Mouse (Mus musculus) hindbrain, embryonic 12.5 days (tissue): Measurements from ENCODE around the gene Psmd11. TPM values are rescaled to one million over a fixed set of nuclear protein-coding genes. Genes with fewer than 3 reads are reported as not detected.

Source experiments
- ATAC-seq: fragments of 200-750 bp; cut with Nextera tagmentation; 2 replicates; pipeline ENCODE4 v1.8.0; 2017; ENCODE audit warnings: moderate TSS enrichment; ENCODE audit not compliant: low FRiP score
- H3K27ac ChIP-seq: fragments of 300-500 bp; sonication (generic); 2 replicates; pipeline ENCODE4 v1.5.1; 2016; ENCODE audit warnings: mild to moderate bottlenecking
- H3K27me3 ChIP-seq: fragments of 300-500 bp; sonication (generic); 2 replicates; pipeline ENCODE4 v1.6.1; 2016; ENCODE audit warnings: mild to moderate bottlenecking
- H3K36me3 ChIP-seq: fragments of 300-500 bp; sonication (generic); 2 replicates; pipeline ENCODE4 v1.6.1; 2016; ENCODE audit warnings: mild to moderate bottlenecking
- H3K4me1 ChIP-seq: fragments of 300-500 bp; sonication (generic); 2 replicates; pipeline ENCODE4 v1.6.1; 2016
- H3K4me2 ChIP-seq: fragments of 300-500 bp; sonication (generic); replicated peaks from 2 replicates; pipeline ENCODE4 v1.6.1; 2016; ENCODE audit warnings: mild to moderate bottlenecking
- H3K4me3 ChIP-seq: fragments of 300-500 bp; sonication (generic); 2 replicates; pipeline ENCODE4 v1.5.1; 2016; ENCODE audit warnings: mild to moderate bottlenecking
- H3K9ac ChIP-seq: fragments of 300-500 bp; sonication (generic); 2 replicates; pipeline ENCODE4 v1.6.1; 2016; ENCODE audit warnings: mild to moderate bottlenecking, moderate library complexity
- H3K9me3 ChIP-seq: fragments of 300-500 bp; sonication (generic); replicated peaks from 2 replicates; pipeline ENCODE4 v1.6.1; 2016; ENCODE audit warnings: mild to moderate bottlenecking
- WGBS: fragments of 180-500 bp; shearing (Covaris S2); methylation state at CpG from one replicate; pipeline ENCODE4 v1.1.7; 2016; 5-methylcytosine and 5-hydroxymethylcytosine counted together
- polyA plus RNA-seq: library from polyadenylated mRNA; unstranded; fragments of >200 nt; fragmentation: Nextera tagmentation; extraction: Ambion mirVana; gene quantifications from 2 replicates; pipeline ENCODE4 v1.2.1, GENCODE M21; 2016

Gene Psmd11
- polyA plus RNA-seq, 1 experiment from 2014 or later, result 330 TPM

DNA sequence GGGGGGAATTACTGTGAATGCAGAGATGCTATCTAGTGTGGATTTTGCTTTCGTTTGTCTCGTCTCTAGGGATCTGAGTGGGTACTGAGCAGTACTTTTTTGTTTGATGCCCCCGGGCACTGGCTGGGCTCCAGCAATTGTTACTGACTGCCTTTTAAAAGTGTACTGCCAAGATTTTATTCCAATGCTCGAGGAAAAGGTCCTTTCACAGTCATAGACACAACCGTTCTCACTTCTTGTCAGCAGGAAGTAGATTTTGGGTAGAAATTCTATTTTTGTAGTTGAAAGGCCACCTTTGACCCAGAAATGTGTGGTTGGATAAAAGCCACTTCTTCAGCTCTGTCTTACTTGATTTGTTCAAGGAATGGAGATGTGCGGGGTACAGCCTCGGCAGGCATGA, 85.4 kb downstream of the Psmd11 start:
- ATAC-seq, result no peak
- Histone ChIP-seq H3K4me1 (peaks cover 35% of the 10 kb centered on the region), H3K27ac (no peak overlapping the region), H3K36me3 (no peaks in the 10 kb centered on the region), H3K4me3 (no peak overlapping the region), H3K4me2 (no peak overlapping the region), H3K9ac (no peak overlapping the region), H3K9me3 (no peaks in the 10 kb centered on the region), H3K27me3 (no peaks in the 10 kb centered on the region)
- WGBS, result 64% methylated on average over 7 of the region's 7 CpGs

DNA sequence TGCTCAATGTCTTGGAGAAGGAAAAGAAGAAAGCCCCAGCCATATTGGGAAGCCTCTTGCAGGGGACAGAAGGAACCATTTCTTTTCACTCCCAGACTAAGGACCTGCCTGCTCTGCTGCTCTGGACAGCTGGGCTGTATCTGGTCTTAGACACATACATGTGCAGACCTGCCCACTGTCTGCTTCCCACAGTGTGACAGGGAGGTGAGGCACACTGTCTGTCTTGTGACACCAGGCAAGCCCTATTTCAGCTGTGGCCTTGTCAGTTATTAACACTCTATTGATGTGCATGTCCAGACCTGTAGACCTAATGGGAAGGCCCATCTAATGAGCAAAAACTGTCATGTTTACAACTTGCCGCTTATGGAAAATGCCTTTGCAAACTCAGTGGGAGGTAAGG, 86.9 kb downstream of the Psmd11 start:
- H3K36me3 ChIP-seq, result no peaks in the 10 kb centered on the region
- no peak overlapping the region for H3K4me3 ChIP-seq
- no peaks in the 10 kb centered on the region for H3K9me3 ChIP-seq
- ATAC-seq, result no peak
- WGBS, result 60% methylated on average over 1 of the region's 1 CpGs
- H3K4me1 ChIP-seq, result peaks cover 43% of the 10 kb centered on the region
- H3K4me2 ChIP-seq, result no peak overlapping the region
- peaks cover 4% of the 10 kb centered on the region; the same call in 1 of the 2 replicates for H3K27me3 ChIP-seq
- H3K9ac ChIP-seq, result no peak overlapping the region
- H3K27ac ChIP-seq, result no peak overlapping the region

DNA sequence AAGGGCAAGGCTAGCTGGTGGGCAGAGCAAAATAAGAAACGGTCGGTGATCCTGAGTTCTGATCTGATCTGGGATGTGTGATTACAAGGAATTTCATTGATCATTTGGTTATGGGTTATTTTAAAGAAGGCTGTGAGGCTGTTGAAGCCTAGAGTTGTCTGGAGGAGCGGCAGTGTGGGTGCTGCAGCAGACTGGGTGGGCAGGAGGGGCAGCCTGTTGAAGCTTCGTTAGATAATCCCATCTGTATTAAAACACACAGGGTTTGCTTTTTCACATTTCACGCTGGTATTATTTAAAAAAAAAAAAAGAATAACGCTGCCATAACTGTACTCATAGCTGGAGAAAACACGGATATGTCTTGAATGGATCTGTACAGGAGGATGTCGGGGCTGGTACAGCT, 87.5 kb downstream of the Psmd11 start:
- Histone ChIP-seq H3K9me3 (no peaks in the 10 kb centered on the region), H3K36me3 (no peaks in the 10 kb centered on the region), H3K4me1 (peaks cover 43% of the 10 kb centered on the region), H3K4me3 (no peak overlapping the region), H3K4me2 (no peak overlapping the region), H3K27me3 (peaks cover 4% of the 10 kb centered on the region; the same call in 1 of the 2 replicates), H3K9ac (no peak overlapping the region), H3K27ac (no peak overlapping the region)
- ATAC-seq, result no peak
- 82% methylated on average over 8 of the region's 8 CpGs for WGBS

DNA sequence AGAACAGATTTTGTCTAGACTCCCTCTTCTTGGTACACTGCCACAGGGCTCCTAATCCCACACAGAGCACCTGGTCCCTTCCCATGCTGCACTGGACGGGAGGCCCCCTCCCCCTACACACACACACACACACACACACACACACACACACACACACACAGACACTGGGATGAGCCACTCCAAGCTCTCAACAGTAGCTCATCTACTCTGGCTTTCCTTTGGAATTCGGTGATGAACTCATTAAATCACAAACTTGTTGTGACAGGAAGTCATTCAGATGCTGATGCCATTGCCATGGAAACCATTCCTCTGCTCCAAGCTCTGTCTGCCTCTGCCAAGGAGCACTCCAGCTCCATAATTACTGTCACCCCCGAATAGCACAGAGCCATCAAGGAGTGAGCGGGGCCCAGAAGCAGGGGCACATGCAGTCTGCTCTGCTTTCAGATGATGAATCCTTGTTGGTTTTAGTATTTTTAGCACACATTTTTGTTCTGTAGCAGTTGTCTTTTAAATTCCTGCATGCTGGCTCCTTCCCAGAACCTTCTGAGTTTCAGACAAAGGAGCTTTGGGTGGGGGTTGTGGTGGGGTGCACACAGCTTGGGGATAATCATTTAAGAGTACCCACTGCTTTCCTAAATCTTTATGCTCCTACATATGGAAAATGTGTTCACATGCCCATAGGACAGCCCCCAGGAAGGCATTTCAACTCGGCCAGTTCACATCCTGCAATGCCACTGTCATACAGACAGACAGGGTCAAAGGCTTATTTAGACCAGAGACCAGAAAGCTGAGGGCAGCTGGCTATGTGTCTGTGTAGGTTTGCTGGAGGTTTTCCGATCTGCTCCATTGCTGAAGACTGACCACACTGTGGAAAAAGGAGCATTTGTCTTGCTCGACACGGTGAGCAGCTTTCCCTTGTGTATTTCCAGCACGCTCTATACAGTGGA, 90.3 kb downstream of the Psmd11 start:
- WGBS, result 21% methylated on average over 9 of the region's 9 CpGs
- Histone ChIP-seq H3K27ac (peak overlapping the region; percentile 84), H3K4me3 (no peak overlapping the region), H3K9me3 (no peaks in the 10 kb centered on the region), H3K9ac (no peak overlapping the region), H3K36me3 (no peaks in the 10 kb centered on the region), H3K4me1 (peaks cover 37% of the 10 kb centered on the region), H3K27me3 (peaks cover 4% of the 10 kb centered on the region; the same call in 1 of the 2 replicates), H3K4me2 (no peak overlapping the region; the same call in 1 of the 2 replicates)
- peak; percentile 96 for ATAC-seq

DNA sequence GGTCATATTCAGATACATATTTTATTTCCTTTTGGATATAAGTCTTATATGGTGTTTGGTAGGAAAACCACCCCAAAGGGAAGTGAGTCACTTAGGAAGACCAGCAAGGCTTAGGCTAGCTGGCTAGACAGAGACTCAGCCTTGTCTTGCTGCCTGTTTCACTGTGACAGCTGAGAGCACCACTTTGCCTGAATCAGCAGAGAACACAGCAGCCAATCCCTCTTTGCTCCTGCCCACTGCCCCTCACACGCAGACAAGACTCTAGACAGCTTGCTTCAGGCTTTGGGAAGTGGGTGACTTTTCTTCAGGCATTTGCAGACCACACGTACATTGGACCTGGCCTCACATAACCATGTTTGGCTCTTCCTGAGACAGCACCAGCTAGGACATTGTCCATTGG, 92.7 kb downstream of the Psmd11 start:
- Histone ChIP-seq H3K27ac (no peak overlapping the region), H3K36me3 (no peaks in the 10 kb centered on the region), H3K9ac (no peak overlapping the region), H3K27me3 (peaks cover 4% of the 10 kb centered on the region; the same call in 1 of the 2 replicates), H3K4me1 (peaks cover 27% of the 10 kb centered on the region), H3K4me3 (no peak overlapping the region), H3K4me2 (no peak overlapping the region), H3K9me3 (no peaks in the 10 kb centered on the region)
- WGBS, result 69% methylated on average over 2 of the region's 2 CpGs
- ATAC-seq, result no peak

Other genes with a start within 250 kb of the Psmd11 start
- gene Rnf135, start 244.8 kb upstream of the Psmd11 start, polyA plus RNA-seq, result 5.6 and 6.5 TPM in 2 replicates
- 70.8 and 74.2 TPM in 2 replicates for gene Rhot1, start 219.6 kb upstream of the Psmd11 start, polyA plus RNA-seq
- 28.4 and 32.3 TPM in 2 replicates for gene Rhbdl3, start 127.7 kb upstream of the Psmd11 start, polyA plus RNA-seq
- 28.7 and 31.4 TPM in 2 replicates for gene 5730455P16Rik, start 50.6 kb upstream of the Psmd11 start, polyA plus RNA-seq
- gene Zfp207, start 45.3 kb upstream of the Psmd11 start, polyA plus RNA-seq, result 265 TPM in 2 replicates
- 76.3 and 77.3 TPM in 2 replicates for gene Cdk5r1, start 48.4 kb downstream of the Psmd11 start, polyA plus RNA-seq